Mouse (Mus musculus): ENCODE measurements around the gene Ndufc1. TPM values are rescaled to one million over a fixed set of nuclear protein-coding genes. Genes with fewer than 3 reads are reported as not detected.
"Not testable (repeated sequence)": the region's sequence is repeated elsewhere in the genome, so short reads cannot be mapped to it uniquely, and the experiment has no call there.

Gene Ndufc1
- polyA plus RNA-seq, 1 experiment from 2014 or later, result 740 TPM

GRCm38 (mm10) chr3:51398667-51399066 is 10.1 kb downstream of the Ndufc1 start:
- Histone ChIP-seq H3K36me3 (ENCODE audit: control insufficient read depth, insufficient read depth, low read length) (no peaks in the 10 kb centered on the region), H3K4me1 (ENCODE audit: control insufficient read depth, insufficient read depth, low read length) (no peaks in the 10 kb centered on the region), H3K27ac (ENCODE audit: low read length) (no peak overlapping the region), H3K27me3 (ENCODE audit: control insufficient read depth, insufficient read depth, low read length) (peaks cover 5% of the 10 kb centered on the region), H3K4me2 (ENCODE audit: low read depth, low read length) (no peak overlapping the region), H3K4me3 (replicated peaks; ENCODE audit: low read length) (no peak overlapping the region), H3K9ac (ENCODE audit: low read length) (no peak overlapping the region), H3K9me3 (replicated peaks; ENCODE audit: control insufficient read depth, low read length) (no peaks in the 10 kb centered on the region)
- WGBS, result 26% methylated on average over 3 of the region's 3 CpGs
- ATAC-seq (ENCODE audit: insufficient read depth, low FRiP score), result no peak; the same call in 1 of the 2 replicates

- Histone ChIP-seq H3K4me2 (ENCODE audit: low read depth, low read length) (no peak overlapping the region), H3K4me3 (replicated peaks; ENCODE audit: low read length) (no peak overlapping the region), H3K27ac (ENCODE audit: low read length) (no peak overlapping the region), H3K27me3 (ENCODE audit: control insufficient read depth, insufficient read depth, low read length) (peaks cover 5% of the 10 kb centered on the region), H3K9me3 (replicated peaks; ENCODE audit: control insufficient read depth, low read length) (no peaks in the 10 kb centered on the region), H3K9ac (ENCODE audit: low read length) (no peak overlapping the region), H3K36me3 (ENCODE audit: control insufficient read depth, insufficient read depth, low read length) (no peaks in the 10 kb centered on the region), H3K4me1 (ENCODE audit: control insufficient read depth, insufficient read depth, low read length) (no peaks in the 10 kb centered on the region)
- no peak for ATAC-seq (ENCODE audit: insufficient read depth, low FRiP score)
- 63% methylated on average over 15 of the region's 15 CpGs for WGBS
Measured at GRCm38 (mm10) chr3:51397700-51398299, 11.0 kb downstream of the Ndufc1 start.

- peak within 1 kb of the TSS; percentile 70 for H3K9ac ChIP-seq (ENCODE audit: low read length)
- peaks cover 5% of the 10 kb centered on the region for H3K27me3 ChIP-seq (ENCODE audit: control insufficient read depth, insufficient read depth, low read length)
- ATAC-seq (ENCODE audit: insufficient read depth, low FRiP score), result peak; percentile 85
- peak within 1 kb of the TSS; percentile 71 for H3K4me2 ChIP-seq (ENCODE audit: low read depth, low read length)
- H3K36me3 ChIP-seq (ENCODE audit: control insufficient read depth, insufficient read depth, low read length), result no peaks in the 10 kb centered on the region
- 3% methylated on average over 41 of the region's 41 CpGs for WGBS
- H3K9me3 ChIP-seq (replicated peaks; ENCODE audit: control insufficient read depth, low read length), result no peaks in the 10 kb centered on the region
- H3K4me3 ChIP-seq (replicated peaks; ENCODE audit: low read length), result peak within 1 kb of the TSS; percentile 57
- no peak within 1 kb of the TSS for H3K27ac ChIP-seq (ENCODE audit: low read length)
- no peaks in the 10 kb centered on the region for H3K4me1 ChIP-seq (ENCODE audit: control insufficient read depth, insufficient read depth, low read length)
Measured at GRCm38 (mm10) chr3:51396219-51397068, 12.3 kb downstream of the Ndufc1 start, which contains the start of gene Mgarp. Gene Mgarp (minus strand): TSS chr3:51396738.

GRCm38 (mm10) chr3:51395461-51396145 is 13.2 kb downstream of the Ndufc1 start:
- Histone ChIP-seq H3K4me1 (ENCODE audit: control insufficient read depth, insufficient read depth, low read length) (no peaks in the 10 kb centered on the region), H3K9me3 (replicated peaks; ENCODE audit: control insufficient read depth, low read length) (no peaks in the 10 kb centered on the region), H3K27ac (ENCODE audit: low read length) (no peak overlapping the region), H3K4me3 (replicated peaks; ENCODE audit: low read length) (peak overlapping the region; percentile 57; the same call in 1 of the 2 replicates), H3K4me2 (ENCODE audit: low read depth, low read length) (peak overlapping the region; percentile 71; the same call in 1 of the 2 replicates), H3K27me3 (ENCODE audit: control insufficient read depth, insufficient read depth, low read length) (peaks cover 5% of the 10 kb centered on the region), H3K36me3 (ENCODE audit: control insufficient read depth, insufficient read depth, low read length) (no peaks in the 10 kb centered on the region), H3K9ac (ENCODE audit: low read length) (no peak overlapping the region)
- ATAC-seq (ENCODE audit: insufficient read depth, low FRiP score), result no peak
- WGBS, result 44% methylated on average over 19 of the region's 19 CpGs

- peaks cover 5% of the 10 kb centered on the region for H3K27me3 ChIP-seq (ENCODE audit: control insufficient read depth, insufficient read depth, low read length)
- H3K27ac ChIP-seq (ENCODE audit: low read length), result no peak overlapping the region
- no peak overlapping the region for H3K4me3 ChIP-seq (replicated peaks; ENCODE audit: low read length)
- H3K36me3 ChIP-seq (ENCODE audit: control insufficient read depth, insufficient read depth, low read length), result no peaks in the 10 kb centered on the region
- no peak for ATAC-seq (ENCODE audit: insufficient read depth, low FRiP score)
- H3K4me1 ChIP-seq (ENCODE audit: control insufficient read depth, insufficient read depth, low read length), result no peaks in the 10 kb centered on the region
- 79% methylated on average over 3 of the region's 3 CpGs for WGBS
- H3K9ac ChIP-seq (ENCODE audit: low read length), result no peak overlapping the region
- no peaks in the 10 kb centered on the region for H3K9me3 ChIP-seq (replicated peaks; ENCODE audit: control insufficient read depth, low read length)
- no peak overlapping the region for H3K4me2 ChIP-seq (ENCODE audit: low read depth, low read length)
Measured at GRCm38 (mm10) chr3:51394881-51395280, 13.9 kb downstream of the Ndufc1 start.

- peaks cover 5% of the 10 kb centered on the region for H3K27me3 ChIP-seq (ENCODE audit: control insufficient read depth, insufficient read depth, low read length)
- peaks cover 3% of the 10 kb centered on the region; the same call in 1 of the 2 replicates for H3K4me1 ChIP-seq (ENCODE audit: control insufficient read depth, insufficient read depth, low read length)
- H3K9me3 ChIP-seq (replicated peaks; ENCODE audit: control insufficient read depth, low read length), result no peaks in the 10 kb centered on the region
- no peak overlapping the region for H3K4me3 ChIP-seq (replicated peaks; ENCODE audit: low read length)
- 90% methylated on average over 2 of the region's 2 CpGs for WGBS
- no peaks in the 10 kb centered on the region for H3K36me3 ChIP-seq (ENCODE audit: control insufficient read depth, insufficient read depth, low read length)
- no peak overlapping the region for H3K4me2 ChIP-seq (ENCODE audit: low read depth, low read length)
- no peak overlapping the region for H3K9ac ChIP-seq (ENCODE audit: low read length)
- no peak for ATAC-seq (ENCODE audit: insufficient read depth, low FRiP score)
- no peak overlapping the region for H3K27ac ChIP-seq (ENCODE audit: low read length)
Measured at GRCm38 (mm10) chr3:51393651-51394050, 15.1 kb downstream of the Ndufc1 start.

- not testable (repeated sequence) for H3K4me2 ChIP-seq (ENCODE audit: low read depth, low read length); H3K27ac ChIP-seq (ENCODE audit: low read length); H3K36me3 ChIP-seq (ENCODE audit: control insufficient read depth, insufficient read depth, low read length); H3K4me1 ChIP-seq (ENCODE audit: control insufficient read depth, insufficient read depth, low read length); H3K4me3 ChIP-seq (replicated peaks; ENCODE audit: low read length); H3K27me3 ChIP-seq (ENCODE audit: control insufficient read depth, insufficient read depth, low read length); H3K9me3 ChIP-seq (replicated peaks; ENCODE audit: control insufficient read depth, low read length); ATAC-seq (ENCODE audit: insufficient read depth, low FRiP score); H3K9ac ChIP-seq (ENCODE audit: low read length)
- 93% methylated on average over 3 of the region's 3 CpGs for WGBS
Measured at GRCm38 (mm10) chr3:51393018-51393417, 15.8 kb downstream of the Ndufc1 start.

GRCm38 (mm10) chr3:51391591-51391990 is 17.2 kb downstream of the Ndufc1 start:
- 88% methylated on average over 5 of the region's 5 CpGs for WGBS

GRCm38 (mm10) chr3:51391095-51391494 is 17.7 kb downstream of the Ndufc1 start:
- 69% methylated on average over 5 of the region's 5 CpGs for WGBS
- no peak for ATAC-seq (ENCODE audit: insufficient read depth, low FRiP score)

More at GRCm38 (mm10) chr3:51391591-51391990, 17.2 kb downstream of the Ndufc1 start:
- no peak overlapping the region for H3K9ac ChIP-seq (ENCODE audit: low read length)
- H3K4me1 ChIP-seq (ENCODE audit: control insufficient read depth, insufficient read depth, low read length), result peaks cover 5% of the 10 kb centered on the region; the same call in 1 of the 2 replicates
- H3K9me3 ChIP-seq (replicated peaks; ENCODE audit: control insufficient read depth, low read length), result no peaks in the 10 kb centered on the region
- H3K27me3 ChIP-seq (ENCODE audit: control insufficient read depth, insufficient read depth, low read length), result peaks cover 5% of the 10 kb centered on the region
- no peak overlapping the region for H3K4me2 ChIP-seq (ENCODE audit: low read depth, low read length)
- no peak overlapping the region for H3K4me3 ChIP-seq (replicated peaks; ENCODE audit: low read length)
- ATAC-seq (ENCODE audit: insufficient read depth, low FRiP score), result no peak
- H3K36me3 ChIP-seq (ENCODE audit: control insufficient read depth, insufficient read depth, low read length), result no peaks in the 10 kb centered on the region
- H3K27ac ChIP-seq (ENCODE audit: low read length), result no peak overlapping the region

More at GRCm38 (mm10) chr3:51391095-51391494, 17.7 kb downstream of the Ndufc1 start:
- Histone ChIP-seq H3K4me3 (replicated peaks; ENCODE audit: low read length) (no peak overlapping the region), H3K4me2 (ENCODE audit: low read depth, low read length) (no peak overlapping the region), H3K36me3 (ENCODE audit: control insufficient read depth, insufficient read depth, low read length) (no peaks in the 10 kb centered on the region), H3K27me3 (ENCODE audit: control insufficient read depth, insufficient read depth, low read length) (peaks cover 5% of the 10 kb centered on the region), H3K27ac (ENCODE audit: low read length) (no peak overlapping the region), H3K4me1 (ENCODE audit: control insufficient read depth, insufficient read depth, low read length) (peaks cover 5% of the 10 kb centered on the region; the same call in 1 of the 2 replicates), H3K9ac (ENCODE audit: low read length) (no peak overlapping the region), H3K9me3 (replicated peaks; ENCODE audit: control insufficient read depth, low read length) (no peaks in the 10 kb centered on the region)

All from stomach, embryonic 16.5 days (tissue).